Mouse (Mus musculus) effector memory CD4-positive, alpha-beta T cell, adult 7 months (primary cell): Measurements from ENCODE around the gene Tmem238. TPM values are rescaled to one million over a fixed set of nuclear protein-coding genes. Genes with fewer than 3 reads are reported as not detected.

Source experiments
- polyA plus RNA-seq: library from polyadenylated mRNA; unstranded; fragments of 100-300 nt; shearing (Covaris generic); gene quantifications from one replicate; pipeline ENCODE4 v1.2.1, GENCODE M21; 2017

Tmem238 gene
- polyA plus RNA-seq = 8.3 TPM

DNA sequence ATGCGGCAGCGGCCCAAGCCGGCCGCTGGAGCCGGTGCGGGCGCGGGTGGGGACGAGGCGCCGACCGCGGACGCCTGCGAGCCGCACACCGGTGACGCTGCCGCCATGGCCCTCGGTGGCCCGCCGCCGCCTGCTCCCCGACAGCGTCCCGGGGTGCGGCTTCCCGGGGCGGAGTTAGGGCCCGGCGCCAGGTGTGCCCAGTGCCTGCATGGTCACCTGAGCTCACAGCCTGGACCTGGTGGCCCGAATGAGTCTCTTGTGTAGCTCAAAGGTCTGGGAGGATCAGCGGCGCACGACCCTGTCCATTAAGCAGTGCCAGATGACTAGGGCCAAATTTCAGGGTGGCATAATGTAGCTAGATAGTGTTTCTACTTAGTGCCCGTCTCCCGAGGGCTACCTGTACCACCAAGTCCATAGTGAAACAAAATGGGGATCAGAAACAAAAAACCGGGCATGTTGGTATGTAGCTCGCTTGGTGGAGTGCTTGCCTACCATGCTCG, at the start of gene Tmem238:
TSS of gene Tmem238 (minus strand) at position 221 of the 500 bp plus-strand sequence.

DNA sequence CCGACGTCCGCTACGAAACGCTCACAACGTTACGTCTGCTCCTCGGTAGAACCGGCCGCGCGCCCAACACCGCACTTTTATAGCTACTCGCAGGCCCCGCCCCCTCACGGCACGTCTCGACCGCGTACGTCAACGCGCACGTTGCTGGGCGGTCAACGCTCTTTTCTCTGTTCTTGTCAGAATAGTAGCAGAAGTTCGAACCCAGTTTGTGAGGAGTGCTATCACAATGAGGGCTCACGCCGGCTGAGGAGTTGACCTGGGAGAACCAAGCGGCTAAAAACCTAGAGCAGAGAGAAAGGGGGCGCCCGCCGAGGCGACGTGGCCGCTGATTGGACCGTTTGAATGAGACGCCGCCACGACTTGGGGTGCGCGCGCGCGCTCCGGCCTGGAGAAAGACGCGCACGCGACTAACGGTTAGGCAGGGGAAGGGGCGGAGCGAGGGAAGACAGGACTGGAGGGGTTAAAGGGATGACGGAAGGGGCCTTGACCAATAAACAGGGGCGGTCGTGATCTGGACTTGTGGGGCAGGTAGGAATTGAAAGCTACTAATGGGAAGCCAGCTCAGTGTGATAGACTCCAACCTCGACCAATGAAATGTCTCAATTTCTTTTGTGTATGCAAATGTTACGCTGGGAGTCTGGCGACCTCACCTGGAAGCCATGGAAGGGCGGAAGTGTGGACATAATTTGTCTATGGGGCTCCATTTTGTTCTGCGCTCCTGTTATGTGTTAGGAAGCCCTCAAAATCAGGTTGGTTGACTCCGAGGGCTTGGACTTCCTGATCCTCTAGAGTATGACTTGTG, 23.0 kb upstream of the Tmem238 start, which contains the start of gene Ube2s:
TSS of gene Ube2s (minus strand) at position 288 of the 802 bp plus-strand sequence.

DNA sequence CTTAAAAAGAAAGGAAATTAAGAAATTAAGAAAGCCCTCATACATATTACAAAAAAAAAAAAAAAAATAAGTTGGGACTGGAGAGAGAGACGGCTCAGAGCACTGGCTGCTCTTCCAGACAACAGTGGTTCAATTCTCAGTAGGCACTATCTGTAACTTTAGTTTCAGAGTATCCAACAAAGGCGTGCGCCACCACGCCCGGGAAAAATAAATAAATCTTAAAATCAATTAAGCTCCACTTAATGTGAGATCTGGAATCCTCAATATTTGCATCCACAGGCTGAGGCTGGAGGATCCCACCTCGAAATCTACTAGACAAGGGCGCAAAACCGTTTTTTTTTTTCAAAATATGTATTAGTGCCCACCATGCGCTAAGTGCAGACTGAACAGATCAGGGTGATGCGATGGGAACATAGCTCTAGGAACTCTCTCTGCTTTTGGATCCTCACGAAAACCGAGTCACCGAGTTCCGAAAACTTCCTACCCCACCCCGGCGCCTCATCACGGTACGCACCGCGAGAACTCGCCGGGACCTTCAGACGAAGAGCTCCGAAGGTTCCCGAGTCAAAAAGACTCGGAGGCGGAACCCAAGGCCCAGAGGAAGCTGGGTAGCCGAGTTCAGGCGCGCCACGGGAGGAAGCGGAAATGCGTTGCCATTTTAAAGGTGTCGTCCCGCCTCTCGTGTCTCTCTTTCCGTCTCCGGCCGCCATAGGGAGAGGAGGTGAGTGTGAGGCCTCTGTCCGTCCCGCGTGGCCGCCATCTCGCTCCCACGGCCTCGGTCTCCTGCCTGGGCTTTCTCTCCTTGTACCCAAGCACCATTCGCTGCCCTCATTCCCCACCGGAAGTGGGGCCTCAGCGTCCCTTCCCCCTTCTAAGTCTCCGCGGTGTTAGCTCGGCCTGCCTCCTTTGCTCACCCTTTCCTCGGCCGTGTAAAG, 3.1 kb upstream of the Tmem238 start, which contains the start of gene Rpl28:
TSS of gene Rpl28 (plus strand) at position 597 of the 935 bp plus-strand sequence.

DNA sequence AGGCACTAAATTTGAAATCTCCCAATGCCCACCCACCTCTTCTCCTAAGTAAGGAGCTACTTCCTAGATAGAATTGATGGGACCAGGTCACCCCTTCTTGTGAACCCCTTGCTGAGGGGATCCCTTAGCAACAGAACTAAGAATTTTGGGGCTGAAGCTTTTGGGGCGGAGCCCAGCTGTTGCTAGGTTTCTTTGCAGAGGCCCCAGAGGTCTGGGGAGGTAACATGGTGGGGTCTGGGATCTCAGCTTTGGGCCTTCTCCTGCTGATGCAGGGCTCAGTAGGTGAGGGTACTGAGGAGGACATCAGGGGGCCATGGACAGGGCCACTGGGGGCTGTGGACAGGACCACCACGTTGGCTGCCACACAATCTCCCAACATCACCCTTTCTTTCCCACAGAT, 6.7 kb downstream of the Tmem238 start, which contains the start of the genes Il11 and Tmem190:
TSS of gene Il11 (minus strand) at position 101 of the 400 bp plus-strand sequence.
TSS of gene Tmem190 (plus strand) at position 179 of the 400 bp plus-strand sequence.

DNA sequence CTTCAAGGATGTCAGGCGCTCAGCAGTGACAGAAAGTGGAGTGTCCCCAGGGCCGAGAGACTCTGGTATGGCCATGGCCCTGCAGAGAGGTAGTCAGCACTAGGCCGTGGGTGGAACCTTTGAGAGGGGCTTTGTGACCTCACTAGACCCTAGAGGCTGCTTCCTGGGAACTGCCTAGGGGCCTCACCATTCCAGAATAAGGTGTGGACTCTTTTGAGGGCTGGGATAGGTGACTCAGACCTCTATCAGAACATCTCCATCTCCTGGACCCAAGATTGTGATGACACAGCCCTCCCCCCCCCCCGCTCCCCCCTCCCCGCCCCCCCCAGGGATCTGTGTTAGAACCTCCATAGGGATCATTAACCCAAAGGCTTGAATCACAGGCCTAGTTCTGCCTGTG, 18.3 kb downstream of the Tmem238 start, which contains the start of gene Fam71e2:
TSS of gene Fam71e2 (minus strand) at position 101 of the 400 bp plus-strand sequence.

DNA sequence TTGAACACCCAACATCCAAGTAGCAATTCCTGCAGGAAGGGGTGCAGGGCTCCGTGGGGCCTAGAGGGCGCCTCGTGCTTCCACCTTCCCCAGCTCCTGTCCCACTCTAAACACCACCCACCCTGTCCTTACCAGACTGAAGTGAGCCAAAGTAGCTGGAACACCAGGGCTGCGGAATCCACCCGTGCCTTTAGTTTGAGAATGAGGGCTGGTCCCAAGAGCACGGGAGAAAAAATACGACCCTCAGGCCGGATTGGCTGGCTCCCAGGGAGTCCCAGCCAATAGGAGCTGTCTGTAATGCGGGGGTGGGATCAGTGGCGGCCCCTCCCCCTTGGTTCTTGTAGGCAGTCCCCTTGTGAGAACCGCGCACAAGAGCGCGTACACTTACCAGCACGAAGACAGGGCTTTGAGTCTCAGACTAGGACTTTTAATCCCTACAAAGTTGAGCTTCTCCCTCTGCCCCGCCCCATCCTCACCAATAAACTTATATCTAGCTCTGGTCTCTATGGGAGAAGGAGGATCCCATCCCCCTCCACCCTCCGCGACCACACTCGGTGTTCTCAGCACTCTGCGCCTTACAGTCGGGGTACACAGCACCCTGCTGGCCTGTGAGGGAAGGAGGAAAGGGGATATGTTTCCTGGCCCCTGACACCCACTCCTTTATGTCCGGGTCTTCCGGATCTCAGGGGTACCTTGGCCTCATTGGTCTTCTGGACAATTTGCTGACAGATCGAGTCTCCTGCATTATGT, 36.5 kb downstream of the Tmem238 start, which contains the start of gene Cox6b2:
TSS of gene Cox6b2 (minus strand) at position 274 of the 750 bp plus-strand sequence.

DNA sequence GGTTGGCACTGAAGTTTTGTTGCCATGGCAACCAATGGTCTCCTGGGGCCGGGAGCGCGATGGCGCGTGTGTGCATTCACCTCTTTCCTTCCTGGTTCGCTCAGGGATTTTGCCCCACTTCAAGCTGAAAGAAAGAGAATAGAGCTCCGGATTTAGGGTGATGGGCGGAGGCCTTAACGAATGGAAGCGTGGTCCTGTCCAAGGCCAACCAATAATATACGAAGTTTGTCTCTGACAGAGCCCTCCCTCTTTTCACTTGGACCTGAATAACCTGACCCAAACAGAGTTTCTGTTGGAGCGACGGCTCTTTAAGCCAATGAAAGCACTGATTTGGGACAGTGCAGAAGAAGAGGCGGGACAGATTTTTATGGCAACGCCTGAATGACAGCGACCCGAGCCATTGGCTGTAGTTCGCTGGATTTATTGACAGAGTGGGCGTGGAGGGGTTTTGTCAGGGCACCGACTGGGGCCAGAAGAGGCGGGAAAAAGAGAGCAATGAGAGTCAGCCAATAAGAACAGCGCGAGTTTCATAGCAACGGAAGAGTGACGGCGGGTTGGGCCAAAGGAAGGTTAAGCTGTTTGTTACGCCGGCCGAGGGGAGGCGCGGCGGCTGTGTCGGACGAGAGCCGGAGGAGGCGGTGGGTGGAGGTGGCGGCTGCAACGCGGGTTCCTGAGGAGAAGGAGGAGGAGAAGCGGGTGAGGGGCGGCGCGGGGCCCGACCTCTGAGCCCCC, 49.7 kb downstream of the Tmem238 start, which contains the start of gene Kmt5c:
TSS of gene Kmt5c (plus strand) at position 572 of the 732 bp plus-strand sequence.

Other genes starting within 250 kb of the Tmem238 start
- gene Syt5, start 242.1 kb downstream of the Tmem238 start, polyA plus RNA-seq = 1.0 TPM
- not detected for gene Ptprh, start 185.6 kb downstream of the Tmem238 start, polyA plus RNA-seq
- gene Tmem86b, start 158.2 kb downstream of the Tmem238 start, polyA plus RNA-seq = 11.7 TPM
- gene Ppp6r1, start 130.6 kb downstream of the Tmem238 start, polyA plus RNA-seq = 243 TPM
- gene Hspbp1, start 104.6 kb downstream of the Tmem238 start, polyA plus RNA-seq = 62.4 TPM
- not detected for gene Brsk1, start 99.1 kb downstream of the Tmem238 start, polyA plus RNA-seq
- gene Tmem150b, start 64.4 kb downstream of the Tmem238 start, polyA plus RNA-seq = not detected
- 29.2 TPM for gene Kmt5c, start 49.5 kb downstream of the Tmem238 start, polyA plus RNA-seq
- not detected for gene Cox6b2, start 36.6 kb downstream of the Tmem238 start, polyA plus RNA-seq
- not detected for gene Fam71e2, start 18.4 kb downstream of the Tmem238 start, polyA plus RNA-seq
- 0.67 TPM for gene Il11, start 6.8 kb downstream of the Tmem238 start, polyA plus RNA-seq
- gene Tmem190, start 6.7 kb downstream of the Tmem238 start, polyA plus RNA-seq = not detected
- 215 TPM for gene Rpl28, start 3.2 kb upstream of the Tmem238 start, polyA plus RNA-seq
- 275 TPM for gene Ube2s, start 22.9 kb upstream of the Tmem238 start, polyA plus RNA-seq
- gene Shisa7, start 55.0 kb upstream of the Tmem238 start, polyA plus RNA-seq = not detected
- gene Isoc2b, start 80.6 kb upstream of the Tmem238 start, polyA plus RNA-seq = 6.2 TPM
- gene Isoc2a, start 87.5 kb upstream of the Tmem238 start, polyA plus RNA-seq = 0.33 TPM
- not detected for gene Gm36210, start 116.9 kb upstream of the Tmem238 start, polyA plus RNA-seq
- 2.3 TPM for gene Zfp628, start 125.6 kb upstream of the Tmem238 start, polyA plus RNA-seq
- not detected for gene Nat14, start 132.4 kb upstream of the Tmem238 start, polyA plus RNA-seq
- not detected for gene Ssc5d, start 136.1 kb upstream of the Tmem238 start, polyA plus RNA-seq
- gene Sbk2, start 174.8 kb upstream of the Tmem238 start, polyA plus RNA-seq = not detected
- not detected for gene Sbk3, start 181.5 kb upstream of the Tmem238 start, polyA plus RNA-seq
- gene Zfp579, start 206.5 kb upstream of the Tmem238 start, polyA plus RNA-seq = 20.4 TPM
- 17.9 TPM for gene Zfp524, start 224.8 kb upstream of the Tmem238 start, polyA plus RNA-seq
- 48.5 TPM for gene Fiz1, start 225.0 kb upstream of the Tmem238 start, polyA plus RNA-seq
- gene Gm44973, start 225.8 kb upstream of the Tmem238 start, polyA plus RNA-seq = 5.2 TPM
- 6.4 TPM for gene Zfp865, start 230.7 kb upstream of the Tmem238 start, polyA plus RNA-seq
- gene Ccdc106, start 230.9 kb upstream of the Tmem238 start, polyA plus RNA-seq = not detected
- gene 4632433K11Rik, start 244.5 kb upstream of the Tmem238 start, polyA plus RNA-seq = 0.62 TPM
- 2.7 TPM for gene Zfp784, start 248.8 kb upstream of the Tmem238 start, polyA plus RNA-seq